Mouse (Mus musculus): ENCODE results near the gene Foxe1. TPM values are rescaled to one million over a fixed set of nuclear protein-coding genes. Genes with fewer than 3 reads are reported as not detected.
A peak's percentile ranks its signal among the peaks of the same experiment; 100 is the strongest.

Foxe1 gene
- polyA plus RNA-seq (2015; fragmentation: Nextera tagmentation; extraction: Ambion mirVana), result 0.08 TPM in 1 of 2 replicates, not detected in the other

DNA sequence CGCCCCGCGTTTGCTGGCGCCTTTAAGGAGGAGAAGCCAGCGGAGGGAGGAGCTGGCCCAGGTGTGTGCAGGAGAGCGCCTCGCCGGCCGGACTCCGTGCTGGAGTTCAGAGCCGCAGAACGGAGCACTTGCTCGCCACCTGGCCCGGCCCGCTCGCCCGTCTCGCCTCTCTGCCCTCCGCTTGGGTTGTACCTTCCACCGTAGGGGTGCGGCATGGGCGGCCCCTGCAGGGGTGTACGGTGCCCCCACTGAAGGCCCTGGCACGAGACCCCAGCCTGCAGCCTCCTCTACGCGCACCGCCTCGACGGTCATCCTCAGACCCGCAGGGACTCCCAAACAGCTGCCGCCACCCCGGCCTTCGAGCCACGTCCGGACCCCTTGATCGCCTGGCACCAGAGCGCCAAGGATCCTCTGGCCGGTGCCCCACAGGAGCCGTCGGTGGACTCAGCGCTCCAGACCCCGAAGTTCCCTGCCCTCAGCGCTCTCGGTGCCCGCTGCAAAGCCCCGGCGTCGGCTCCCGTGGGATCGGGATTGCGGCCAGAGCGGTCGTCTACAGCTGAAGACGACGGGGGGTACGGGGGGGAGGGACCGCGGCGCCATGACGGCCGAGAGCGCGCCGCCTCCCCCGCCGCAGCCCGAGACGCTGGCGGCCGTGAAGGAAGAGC, at the start of gene Foxe1:
TSS of gene Foxe1 (plus strand) at position 14 of the 665 bp plus-strand sequence.
- no peak for DNase-seq (ENCODE audit: low spot score)

DNA sequence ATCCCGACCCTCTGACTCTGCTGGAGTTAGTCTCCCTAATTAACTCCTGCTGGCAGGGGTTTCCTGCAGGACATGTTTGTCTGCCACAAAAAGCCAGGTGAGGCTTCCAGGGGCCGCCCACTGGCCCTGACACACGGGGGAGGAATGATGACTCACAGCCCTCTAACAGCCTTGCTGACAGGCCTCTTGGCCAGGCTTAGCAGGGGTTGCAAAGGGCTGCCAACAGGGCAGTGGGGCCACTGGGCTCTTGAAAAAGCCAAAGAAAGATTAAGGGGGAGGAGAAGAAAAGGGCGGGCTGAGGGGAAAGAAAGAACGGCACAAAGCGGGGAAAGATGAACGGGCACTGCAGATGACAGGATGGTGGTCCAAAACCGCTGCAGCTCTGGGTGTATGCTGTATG, 39.3 kb upstream of the Foxe1 start:
- no peak for DNase-seq (ENCODE audit: low spot score)

DNA sequence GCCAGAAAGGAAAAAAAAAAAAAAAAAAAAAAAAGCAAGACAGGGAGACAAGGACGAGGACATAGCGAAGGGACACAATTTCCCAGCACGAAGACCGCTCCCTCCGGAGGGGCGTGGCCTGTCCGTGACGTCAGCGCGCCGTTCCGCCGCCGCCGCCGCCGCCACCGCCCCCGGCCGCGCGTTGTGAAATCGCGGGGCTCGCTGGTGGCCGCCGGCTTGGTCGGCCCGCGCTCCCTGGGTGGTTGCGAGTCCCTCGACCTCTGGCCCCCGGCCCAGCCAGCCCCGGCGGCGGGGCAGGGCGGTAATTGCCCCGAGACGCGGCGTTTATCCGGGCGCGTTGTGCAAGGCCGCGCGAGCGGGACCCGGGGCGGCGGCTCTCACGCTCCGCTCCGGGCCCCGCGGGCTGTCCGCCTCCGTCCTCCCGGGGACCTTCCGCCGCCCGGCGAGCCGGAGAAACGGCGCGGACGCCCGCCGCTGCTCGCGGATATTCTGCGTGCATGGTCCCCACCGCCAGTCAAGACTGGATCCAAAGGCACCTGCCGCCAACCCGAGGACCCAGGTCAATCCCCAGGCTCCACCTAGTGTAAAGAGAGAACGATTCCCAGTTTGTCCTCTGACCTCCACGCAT, 38.5 kb upstream of the Foxe1 start:
- DNase-seq (ENCODE audit: low spot score), result peak; percentile 65

DNA sequence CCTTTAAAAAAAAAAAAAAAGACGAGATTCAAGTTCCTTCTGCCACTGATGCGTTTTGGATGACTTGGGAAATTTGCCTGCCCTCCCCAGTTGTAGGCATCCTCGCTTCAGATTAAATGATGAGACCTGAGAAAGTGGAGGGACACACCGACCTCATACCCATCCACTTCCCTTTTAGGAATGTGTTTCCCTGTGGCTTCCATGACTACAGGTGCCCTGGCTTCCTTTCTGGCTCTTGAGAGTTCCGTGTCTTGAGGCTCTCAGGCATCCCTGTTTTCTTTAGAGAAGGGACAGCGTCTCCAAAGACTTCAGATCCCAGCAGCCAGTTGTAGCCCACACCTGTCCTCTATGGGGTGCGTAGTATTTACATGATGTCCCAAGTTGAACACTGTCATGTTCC, 38.0 kb upstream of the Foxe1 start:
- no peak for DNase-seq (ENCODE audit: low spot score)

DNA sequence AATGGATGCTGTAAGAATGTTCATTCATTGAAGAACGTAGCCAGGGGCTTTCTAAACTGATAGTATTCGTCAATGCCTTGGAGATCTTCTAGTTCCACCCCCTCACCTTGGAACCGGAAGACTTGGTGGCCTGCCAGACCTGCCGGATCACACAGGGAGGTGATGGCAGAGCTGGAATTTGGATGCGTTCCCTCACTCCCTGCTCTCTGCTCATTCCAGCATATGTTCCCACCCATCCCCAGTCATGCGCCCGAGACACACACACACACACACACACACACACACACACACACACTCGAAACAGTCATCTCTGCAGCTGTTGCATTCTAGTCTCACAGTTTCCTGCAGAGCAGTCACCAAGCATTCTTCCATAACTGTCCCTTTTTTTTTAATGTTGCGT, 36.1 kb upstream of the Foxe1 start:
- no peak for DNase-seq (ENCODE audit: low spot score)

DNA sequence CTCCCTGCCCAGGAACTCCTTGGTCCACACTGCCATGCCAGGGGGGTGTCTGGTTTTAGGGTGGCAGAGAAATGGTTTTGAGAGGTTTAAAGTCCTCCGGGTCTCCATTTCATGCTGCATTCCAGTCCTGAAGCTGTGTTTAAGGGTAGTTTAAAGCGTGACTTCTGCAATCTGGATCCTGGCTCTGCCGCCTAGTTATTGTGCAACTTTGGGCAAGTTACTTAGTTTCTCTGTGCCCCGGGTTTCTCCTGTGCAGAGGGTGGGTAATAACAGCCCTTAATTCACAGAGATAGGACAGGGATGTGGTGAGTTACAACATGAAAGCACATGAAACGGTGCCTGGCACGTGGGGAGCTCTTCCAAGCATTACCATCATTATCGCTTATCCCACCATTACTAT, 35.5 kb upstream of the Foxe1 start:
- DNase-seq (ENCODE audit: low spot score), result no peak

DNA sequence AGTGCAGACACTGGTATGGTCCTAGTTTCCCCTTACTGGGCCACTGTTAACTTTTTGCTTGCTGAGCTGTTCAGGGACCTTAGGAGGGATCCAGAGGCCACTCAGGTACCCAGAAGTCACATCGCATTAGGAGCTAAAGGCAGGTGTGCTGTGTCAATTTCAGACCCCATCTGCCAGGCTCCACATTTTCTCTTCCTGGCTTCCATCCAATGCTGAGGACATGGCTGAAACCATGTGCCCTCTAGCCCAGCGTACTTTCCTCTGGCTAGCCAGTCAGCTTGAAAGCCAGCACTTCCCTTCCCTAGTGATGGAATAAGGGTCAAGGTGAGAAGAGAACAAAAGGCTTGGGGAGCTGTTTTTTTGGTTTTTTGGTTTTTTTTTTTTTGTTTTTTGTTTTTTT, 31.8 kb upstream of the Foxe1 start:
- no peak for DNase-seq (ENCODE audit: low spot score)

DNA sequence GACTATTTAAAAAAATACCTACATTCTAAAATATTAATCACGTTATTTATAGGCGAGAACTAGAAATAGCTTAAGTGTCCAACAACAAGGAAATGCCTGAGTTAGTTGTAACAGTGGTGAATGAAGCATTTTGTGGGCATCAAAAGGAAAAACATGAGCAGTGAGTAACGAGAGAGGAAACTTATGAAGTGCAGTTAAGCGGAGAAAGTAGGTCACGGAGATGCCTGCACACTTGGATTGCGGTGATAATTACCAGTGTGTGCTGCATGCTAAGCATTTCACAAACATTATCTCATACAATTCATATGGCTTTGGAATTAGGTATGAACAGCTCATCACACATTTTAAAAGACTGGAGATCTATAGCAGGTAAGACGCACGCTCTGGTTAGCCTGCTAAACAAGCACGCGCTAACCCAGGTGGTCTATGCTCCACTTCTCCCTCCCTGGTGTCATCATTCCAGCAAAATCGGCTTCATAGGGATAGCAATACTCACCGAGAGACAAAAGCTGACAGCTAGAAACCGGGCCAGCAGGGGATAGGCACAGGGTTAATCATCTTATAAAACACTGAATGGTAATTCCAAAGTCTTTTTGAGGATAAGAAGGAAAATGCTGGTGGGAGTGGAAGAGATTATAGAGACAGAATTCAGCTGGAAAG, 21.5 kb upstream of the Foxe1 start:
- no peak for DNase-seq (ENCODE audit: low spot score)

DNA sequence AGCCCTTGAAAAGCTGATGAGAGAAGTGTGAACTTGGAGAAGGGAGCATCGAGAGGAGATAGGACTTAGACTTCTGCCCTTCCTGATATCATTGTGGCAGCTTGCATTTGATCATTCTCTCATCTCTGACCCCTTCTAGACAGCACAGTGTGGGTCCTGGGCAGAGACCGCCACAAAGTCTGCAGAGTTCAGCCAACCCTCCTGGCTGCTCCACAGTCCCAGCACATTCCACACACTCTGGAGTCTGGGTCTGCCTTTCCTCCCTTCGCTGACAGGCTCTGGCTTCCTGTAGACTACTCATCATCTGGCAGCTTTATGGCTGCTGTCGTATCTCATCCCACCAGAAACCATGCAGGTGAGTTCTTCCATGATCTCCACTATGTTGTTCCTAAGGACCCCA, 20.7 kb upstream of the Foxe1 start:
- DNase-seq (ENCODE audit: low spot score), result no peak

DNA sequence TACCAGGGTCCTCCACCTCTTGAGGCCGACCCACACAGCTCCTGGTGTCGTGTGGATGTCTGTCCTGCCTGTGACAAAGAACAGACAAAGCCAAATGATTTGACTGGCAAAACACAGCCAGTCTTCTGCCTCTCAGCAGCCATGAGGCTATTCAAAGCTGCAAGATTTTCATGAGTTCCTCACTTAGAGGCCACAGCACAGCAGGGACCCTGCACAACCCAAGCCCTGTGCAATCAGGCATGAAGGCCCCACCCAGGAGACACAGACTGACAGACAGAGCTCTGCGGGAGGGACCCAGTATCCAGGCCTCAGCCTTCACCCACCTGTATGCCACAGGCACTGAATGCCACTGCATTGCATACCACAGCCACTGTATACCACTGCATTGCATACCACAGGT, 14.5 kb upstream of the Foxe1 start:
- no peak for DNase-seq (ENCODE audit: low spot score)

DNA sequence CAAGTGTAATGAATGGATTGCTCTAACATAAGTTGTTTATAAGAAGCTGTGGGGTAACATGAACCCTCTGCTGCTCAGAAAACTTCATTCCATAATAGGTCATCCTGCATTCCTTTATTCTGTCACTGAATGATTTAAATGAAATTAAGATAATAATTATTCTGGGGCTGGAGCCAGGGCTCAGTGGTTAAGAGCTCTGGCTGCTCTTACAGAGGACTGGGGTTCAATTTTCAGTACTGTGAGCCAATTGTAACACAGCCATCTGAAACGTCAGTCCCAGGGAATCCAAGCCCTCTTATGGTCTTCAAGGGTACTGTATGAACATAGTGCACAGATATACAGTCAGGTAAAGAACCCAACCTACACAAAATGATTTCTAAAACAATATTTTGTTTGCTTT, 7.6 kb upstream of the Foxe1 start:
- DNase-seq (ENCODE audit: low spot score), result no peak

DNA sequence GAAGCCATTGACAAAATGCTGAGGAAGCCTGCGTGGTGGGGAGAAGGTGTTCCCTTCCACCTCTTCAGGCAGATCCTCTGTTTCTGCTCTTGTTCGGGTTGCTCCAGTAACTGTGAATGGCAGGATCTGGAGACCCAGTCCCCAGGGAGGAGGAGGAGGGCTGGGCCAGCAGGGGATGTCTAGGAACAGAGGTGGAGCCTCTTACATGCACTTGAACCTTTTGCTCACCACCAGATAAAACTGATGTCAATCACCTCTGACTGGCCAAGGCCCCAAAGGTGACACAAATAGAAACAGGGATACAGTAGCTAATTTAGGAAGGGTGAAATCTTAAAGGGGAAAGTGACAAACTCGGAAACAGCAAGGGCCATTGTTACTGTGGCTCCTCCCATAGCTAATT, 5.4 kb upstream of the Foxe1 start:
- no peak for DNase-seq (ENCODE audit: low spot score)

DNA sequence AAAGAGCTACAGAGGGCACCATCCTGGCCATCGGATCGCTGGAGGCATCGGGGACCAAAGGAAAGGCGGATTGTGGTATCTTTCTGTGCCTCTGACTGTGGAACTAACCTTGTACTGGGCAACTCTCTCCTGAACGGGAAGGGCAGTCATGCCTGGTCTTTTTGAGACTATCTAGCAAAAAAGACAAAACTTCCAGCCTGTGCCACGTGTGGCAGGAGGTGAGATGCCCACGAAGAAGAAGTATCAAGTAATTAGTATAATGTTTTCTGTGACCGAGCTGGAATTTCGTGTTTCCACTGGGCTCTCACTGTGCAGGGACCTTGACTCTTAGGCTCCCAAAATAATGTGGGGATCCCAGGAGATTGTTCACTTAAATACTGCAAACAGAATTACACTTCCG, 4.4 kb upstream of the Foxe1 start:
- no peak for DNase-seq (ENCODE audit: low spot score)

DNA sequence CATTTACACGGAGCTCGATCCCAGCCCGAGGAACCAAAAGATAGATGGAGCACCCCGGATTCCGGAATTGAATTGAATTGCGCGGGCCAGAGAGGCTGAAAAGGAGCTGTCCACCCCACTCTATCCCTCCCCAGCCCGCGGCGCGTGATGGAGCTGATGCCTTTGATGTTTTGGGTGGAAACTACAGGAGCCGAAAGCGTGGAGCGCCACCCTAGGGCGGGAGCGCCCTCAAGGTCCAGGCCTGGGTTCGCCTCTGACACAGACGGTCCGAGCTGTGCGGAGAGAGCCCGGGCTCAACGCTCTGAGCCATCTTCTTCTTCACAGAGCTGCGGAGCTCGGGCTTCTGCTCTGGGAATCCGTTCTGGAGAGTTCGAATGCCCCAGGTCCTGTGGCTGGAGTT, 3.8 kb upstream of the Foxe1 start:
- DNase-seq (ENCODE audit: low spot score), result no peak

DNA sequence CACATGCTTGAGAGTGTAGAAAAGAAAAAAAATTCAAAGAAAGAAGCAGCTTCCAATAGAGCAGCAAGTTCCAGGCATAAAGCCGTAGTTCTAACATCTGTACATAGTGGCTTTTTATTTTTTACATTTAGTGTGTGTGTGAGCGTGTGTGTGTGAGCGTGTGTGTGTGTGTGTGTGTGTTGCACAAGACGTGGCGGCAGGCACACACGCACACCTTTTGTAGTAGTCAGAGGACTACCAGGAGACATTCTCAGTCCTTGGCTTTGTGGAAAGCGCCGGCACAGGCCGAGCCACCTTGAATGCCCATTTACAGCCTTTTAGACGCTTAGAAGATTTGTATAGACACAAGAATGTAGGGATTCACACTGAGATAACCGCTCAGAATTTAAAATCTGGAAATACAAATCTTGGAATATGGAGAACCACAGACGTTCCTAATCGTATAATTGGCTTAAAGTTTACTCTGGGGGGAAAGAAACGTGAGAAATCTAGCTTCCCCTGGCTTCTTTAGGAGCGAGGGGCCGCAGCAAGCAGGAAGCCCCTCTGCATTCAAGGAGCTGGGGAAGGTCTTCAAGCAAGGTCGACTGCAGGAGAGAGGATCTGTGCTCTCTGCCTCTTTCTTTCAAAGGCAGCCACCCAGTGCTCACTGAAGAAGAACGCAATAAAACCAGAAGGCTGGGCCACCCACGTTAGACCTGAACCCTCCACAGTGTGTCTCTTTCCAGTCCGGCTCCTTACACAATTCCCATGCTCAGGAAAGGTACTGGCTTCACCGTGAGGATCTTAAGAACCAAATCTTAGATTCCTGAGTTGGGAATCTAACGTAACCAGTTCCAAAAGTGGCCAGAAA, 1.4 kb upstream of the Foxe1 start:
- no peak for DNase-seq (ENCODE audit: low spot score)

DNA sequence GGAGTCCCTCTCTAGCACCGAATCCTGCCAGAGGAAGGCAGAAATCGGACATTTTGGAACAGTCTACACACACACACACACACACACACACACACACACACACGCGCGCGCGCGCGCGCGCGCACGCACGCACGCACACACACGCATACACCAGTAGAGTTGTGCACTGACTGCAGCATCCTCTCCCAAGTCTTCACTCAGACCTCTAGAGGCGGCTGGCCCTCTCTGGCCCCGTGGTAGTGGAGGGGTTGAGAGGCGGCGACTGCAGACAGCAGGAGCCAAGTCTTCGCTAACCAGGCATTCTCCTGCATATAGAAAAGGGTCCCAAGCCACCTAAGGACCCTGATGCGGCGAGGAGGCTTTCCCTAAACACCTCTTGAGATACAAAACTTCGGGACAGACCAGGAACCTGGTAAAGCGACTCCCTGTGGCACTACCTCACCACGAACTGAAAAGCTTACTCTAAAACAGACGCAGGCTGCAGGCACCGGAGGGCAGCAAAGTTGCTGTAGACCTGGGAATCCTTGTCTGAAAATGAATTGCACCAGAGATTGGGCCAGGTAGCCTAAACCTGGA, 610 bp upstream of the Foxe1 start:
- DNase-seq (ENCODE audit: low spot score), result peak; percentile 9

DNA sequence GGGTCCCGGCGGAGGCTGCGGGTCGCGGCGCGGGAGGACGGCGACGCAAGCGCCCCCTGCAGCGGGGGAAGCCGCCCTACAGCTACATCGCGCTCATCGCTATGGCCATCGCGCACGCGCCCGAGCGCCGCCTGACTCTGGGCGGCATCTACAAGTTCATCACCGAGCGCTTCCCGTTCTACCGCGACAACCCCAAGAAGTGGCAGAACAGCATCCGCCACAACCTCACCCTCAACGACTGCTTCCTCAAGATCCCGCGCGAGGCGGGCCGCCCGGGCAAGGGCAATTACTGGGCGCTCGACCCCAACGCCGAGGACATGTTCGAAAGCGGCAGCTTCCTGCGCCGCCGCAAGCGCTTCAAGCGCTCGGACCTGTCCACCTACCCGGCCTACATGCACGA, 879 bp downstream of the Foxe1 start:
- peak; percentile 42 for DNase-seq (ENCODE audit: low spot score)

DNA sequence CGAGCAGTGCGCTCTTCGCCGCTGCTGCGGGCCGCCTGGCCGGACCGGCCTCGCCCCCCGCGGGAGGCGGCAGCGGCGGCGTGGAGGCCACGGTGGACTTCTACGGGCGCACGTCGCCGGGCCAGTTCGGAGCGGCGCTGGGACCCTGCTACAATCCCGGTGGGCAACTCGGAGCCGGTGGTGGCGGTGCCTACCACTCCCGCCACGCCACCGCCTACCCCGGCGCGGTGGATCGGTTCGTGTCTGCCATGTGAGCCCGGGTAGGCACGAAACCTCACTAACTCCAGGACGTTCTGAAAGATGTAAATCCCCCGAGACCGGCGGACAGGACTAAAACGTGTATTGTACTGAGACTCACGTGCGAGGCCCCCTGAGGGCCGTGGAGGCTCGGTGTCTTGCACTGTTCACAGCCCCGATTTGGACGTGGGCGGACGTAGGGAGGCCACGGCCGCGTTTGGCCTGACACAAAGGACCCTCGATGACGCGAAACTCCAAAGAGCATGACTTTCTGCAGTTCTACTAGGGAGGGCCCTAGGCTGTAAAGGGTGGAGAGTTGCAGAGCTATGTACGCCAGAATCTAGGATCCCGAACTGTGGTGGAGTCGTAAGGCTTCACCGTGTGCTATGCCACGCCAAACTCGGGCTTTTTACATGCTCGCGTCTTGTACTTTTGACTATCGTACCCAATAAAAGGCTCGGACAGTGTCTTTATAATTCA, 1.8 kb downstream of the Foxe1 start:
- no peak for DNase-seq (ENCODE audit: low spot score)

DNA sequence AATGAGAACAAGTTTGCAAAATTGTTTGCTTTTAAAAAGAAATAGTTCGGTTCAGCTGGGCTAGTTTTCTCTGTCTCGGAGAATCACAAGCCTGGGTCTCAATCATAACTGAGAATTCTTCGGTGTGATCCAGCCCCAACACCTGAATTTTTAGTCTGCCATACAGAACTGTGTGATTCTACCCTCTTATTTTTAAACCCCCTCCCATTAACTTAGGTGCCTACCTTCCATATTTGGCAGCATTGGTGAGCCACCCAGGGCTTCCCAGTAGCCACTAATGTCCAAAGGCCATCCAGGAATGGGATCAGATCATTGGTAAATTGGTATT, 2.3 kb downstream of the Foxe1 start:
- no peak for DNase-seq (ENCODE audit: low spot score)

DNA sequence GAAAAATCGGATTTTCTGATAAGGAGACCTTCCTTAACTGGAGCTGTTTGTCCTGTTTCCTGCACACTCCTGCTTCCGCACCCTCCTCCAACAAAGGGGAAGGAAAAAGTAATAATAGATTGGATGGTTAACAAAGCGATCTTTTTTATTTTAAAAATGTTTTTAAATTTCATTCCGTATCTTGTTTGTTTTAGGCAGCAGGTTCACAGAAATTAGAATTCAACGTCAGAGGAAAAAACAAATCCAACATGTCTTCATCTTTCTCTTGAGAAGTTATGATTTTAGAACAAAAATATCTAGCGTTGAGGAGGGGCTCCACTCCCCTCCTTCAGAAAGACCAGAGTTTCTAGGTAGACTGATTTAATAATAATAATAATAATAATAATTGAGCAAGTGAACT, 2.8 kb downstream of the Foxe1 start:
- DNase-seq (ENCODE audit: low spot score), result no peak

DNA sequence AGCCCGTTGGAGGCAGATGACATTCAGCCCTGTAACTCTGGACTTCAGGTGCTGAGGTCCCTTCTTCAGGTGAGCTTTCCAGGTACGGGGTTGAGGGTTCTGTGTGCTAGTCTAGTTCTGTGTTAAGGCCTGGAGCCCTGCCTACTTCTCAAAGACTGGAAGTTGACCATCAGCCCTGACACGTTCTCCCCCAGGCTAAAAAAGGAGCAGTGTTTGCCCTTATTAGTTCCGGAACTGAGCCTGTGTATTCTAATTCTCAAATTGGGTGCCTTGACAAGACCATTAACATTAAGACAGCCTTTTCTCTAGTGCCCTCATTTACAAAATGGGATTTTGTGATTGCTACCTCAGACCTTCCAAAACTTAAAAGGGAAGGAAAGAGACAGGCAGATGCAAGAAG, 3.7 kb downstream of the Foxe1 start:
- DNase-seq (ENCODE audit: low spot score), result no peak
